Mouse (Mus musculus) gastrocnemius, postnatal 14 days (tissue): ENCODE results near the gene Cdh23. TPM values are rescaled to one million over a fixed set of nuclear protein-coding genes. Genes with fewer than 3 reads are reported as not detected.

ENCODE experiments used
- DNase-seq: peaks from one replicate; pipeline ENCODE4 v3.0.0; 2021; ENCODE audit warnings: mixed read lengths
- intact Hi-C: fragments of 180-260 bp; cut with DNase I; formaldehyde crosslinking; loops from one replicate; pipeline ENCODE4 v1.15.1; 2025; ENCODE audit warnings: low total_unique reads
- total RNA-seq, 2 experiments: library from RNA; stranded (reverse); gene quantifications; 2 replicates each; pipeline ENCODE4 v1.2.3; 2021

Cdh23 gene
- total RNA-seq, 2 experiments from 2014 or later, result 2.4 to 4.4 TPM

DNA sequence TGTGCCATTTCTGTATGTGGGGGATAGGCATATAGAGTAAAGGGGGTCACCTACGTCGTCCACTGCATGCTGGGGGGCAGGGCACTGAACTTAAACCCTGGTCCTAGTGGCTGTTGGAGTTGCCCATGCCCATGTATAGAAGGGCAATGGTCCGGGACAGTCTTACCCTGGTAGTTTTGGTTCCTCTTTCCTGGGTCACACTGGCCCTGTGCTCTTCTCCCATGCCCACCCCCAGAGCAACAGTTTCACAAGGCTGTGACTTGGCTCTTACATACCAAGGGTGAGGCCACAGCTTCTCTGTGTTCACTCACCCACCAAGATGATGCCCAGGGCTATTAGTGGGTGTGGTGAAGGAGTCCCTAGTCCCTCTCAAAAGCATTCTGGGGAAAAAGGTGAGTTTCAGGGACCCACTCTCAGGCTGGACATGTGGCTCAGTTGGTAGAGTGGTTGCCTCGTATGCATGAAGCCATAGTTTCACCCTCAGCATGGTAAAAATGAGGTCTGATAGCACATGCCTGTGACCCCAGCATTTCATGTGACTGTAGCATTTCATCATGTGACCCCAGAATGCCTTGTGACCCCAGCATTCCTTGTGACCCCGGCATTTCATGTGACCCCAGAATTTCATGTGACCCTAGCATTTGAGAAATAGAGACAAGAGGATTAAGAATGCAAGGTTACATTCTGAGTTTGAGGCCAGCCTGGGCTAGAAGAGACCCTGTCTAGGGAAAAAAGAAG, 435.6 kb downstream of the Cdh23 start:
- DNase-seq, result no peak
- intact Hi-C loops, result no loop called here

DNA sequence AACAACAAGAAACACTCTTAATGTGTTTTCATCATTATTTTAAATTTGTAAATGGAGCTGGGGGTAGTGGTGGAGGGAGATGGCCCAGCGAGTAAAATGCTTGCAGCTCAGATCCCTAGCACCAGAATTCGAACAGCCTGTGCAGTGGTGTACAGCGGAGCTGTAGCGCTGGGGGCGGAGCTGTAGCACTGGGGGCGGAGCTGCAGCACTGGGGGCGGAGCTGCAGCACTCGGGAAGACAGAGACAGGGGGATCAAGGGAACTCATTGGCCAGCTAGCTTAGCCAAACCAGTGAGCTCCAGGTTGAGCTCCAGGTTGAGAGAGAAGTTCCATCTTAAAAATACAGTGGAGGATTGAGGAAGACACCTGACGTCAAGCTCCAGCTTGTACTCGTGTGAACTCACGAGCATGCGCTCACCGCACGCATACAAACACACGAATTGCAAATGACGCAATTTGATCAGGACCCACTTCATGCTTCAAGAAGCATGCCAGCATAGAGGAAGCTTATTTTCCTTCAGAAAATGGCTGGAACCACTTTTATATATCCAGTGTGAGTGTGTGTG, 438.9 kb downstream of the Cdh23 start:
- no peak for DNase-seq
- intact Hi-C loops, result no loop called here

DNA sequence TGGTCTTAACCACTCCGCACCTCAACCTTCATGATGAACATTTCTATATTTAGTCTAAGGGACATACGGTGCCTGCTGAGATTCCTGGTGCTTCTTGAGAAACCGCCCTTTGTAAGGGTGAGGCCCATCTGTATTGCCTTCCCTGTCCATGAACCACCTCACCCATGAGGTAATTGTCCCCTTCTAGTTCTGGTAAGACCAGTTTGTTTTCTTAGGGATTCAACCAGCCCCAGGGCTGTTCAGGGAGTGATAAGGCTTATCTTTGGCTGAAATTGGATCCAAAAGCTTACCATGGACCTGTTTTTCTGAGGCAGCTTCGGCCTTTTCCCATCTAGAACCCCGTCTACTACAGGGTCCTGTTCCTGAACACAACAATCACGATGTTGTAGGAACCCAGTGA, 440.2 kb downstream of the Cdh23 start:
- no peak for DNase-seq
- intact Hi-C loops, result no loop called here

Other genes with a start within 250 kb of the Cdh23 start
- 1 to 10 TPM; 3.8 to 5.4 TPM for gene Slc29a3, start 56.3 kb upstream of the Cdh23 start, total RNA-seq
- 10 to 100 TPM in 1 of 2 experiments, 1 to 10 TPM in 1; 7.3 to 12.1 TPM for gene Unc5b, start 135.1 kb upstream of the Cdh23 start, total RNA-seq